Mouse (Mus musculus) liver, embryonic 14.5 days (tissue): ENCODE data around the gene Lrfn2. TPM values are rescaled to one million over a fixed set of nuclear protein-coding genes. Genes with fewer than 3 reads are reported as not detected.

Source experiments
- ATAC-seq: fragments of 200-750 bp; cut with Nextera tagmentation; 2 replicates; pipeline ENCODE4 v1.8.0; 2017; ENCODE audit warnings: moderate number of reproducible peaks, mild to moderate bottlenecking, moderate library complexity; ENCODE audit not compliant: insufficient read depth
- DNase-seq, 3 experiments: peaks; one replicate each; pipeline ENCODE4 v3.0.0-alpha.2; 2012 to 2013; ENCODE audit warnings: low read depth in 3 of 3, low spot score in 3 of 3
- H3K27ac ChIP-seq: fragments of 300-500 bp; sonication (generic); 2 replicates; pipeline ENCODE4 v1.5.1; 2014; ENCODE audit warnings: moderate library complexity, mild to moderate bottlenecking, control low read depth, inconsistent platforms
- H3K27me3 ChIP-seq: fragments of 300-500 bp; sonication (generic); 2 replicates; pipeline ENCODE4 v1.6.1; 2014; ENCODE audit warnings: mild to moderate bottlenecking, low read length, moderate library complexity; ENCODE audit not compliant: control insufficient read depth, insufficient read depth
- H3K36me3 ChIP-seq: fragments of 300-500 bp; sonication (generic); replicated peaks from 2 replicates; pipeline ENCODE4 v1.6.1; 2014; ENCODE audit warnings: low read depth; ENCODE audit not compliant: control insufficient read depth, insufficient read depth
- H3K4me1 ChIP-seq, 2 experiments: fragments of 200-500 bp in 1 of 2; fragments of 300-500 bp in 1 of 2; sonication (generic) in 1 of 2; replicated peaks; 2 replicates each; pipeline ENCODE4 v1.6.1; 2012 to 2014; ENCODE audit warnings: antibody characterized with exemption in 1 of 2, inconsistent platforms in 1 of 2, low read length in 1 of 2; ENCODE audit not compliant: control insufficient read depth in 2 of 2, insufficient read depth in 2 of 2
- H3K4me2 ChIP-seq: fragments of 300-500 bp; sonication (generic); 2 replicates; pipeline ENCODE4 v1.6.1; 2014; ENCODE audit warnings: low read depth, mild to moderate bottlenecking, control low read depth, moderate library complexity
- H3K4me3 ChIP-seq, 2 experiments: fragments of 200-500 bp in 1 of 2; fragments of 300-500 bp in 1 of 2; sonication (generic) in 1 of 2; 2 replicates each; pipeline ENCODE4 v1.5.1; 2012 to 2014; ENCODE audit warnings: low read depth in 2 of 2, low read length in 2 of 2, mild to moderate bottlenecking in 2 of 2, control low read depth in 1 of 2, inconsistent platforms in 1 of 2, moderate library complexity in 1 of 2; ENCODE audit not compliant: insufficient read depth in 1 of 2
- H3K9ac ChIP-seq: fragments of 300-500 bp; sonication (generic); replicated peaks from 2 replicates; pipeline ENCODE4 v1.6.1; 2014; ENCODE audit warnings: mild to moderate bottlenecking, control low read depth, moderate library complexity
- H3K9me3 ChIP-seq: fragments of 300-500 bp; sonication (generic); 2 replicates; pipeline ENCODE4 v1.6.1; 2016; ENCODE audit warnings: low read length, mixed read lengths; ENCODE audit not compliant: control insufficient read depth
- CTCF ChIP-seq: IDR thresholded peaks from 2 replicates; pipeline ENCODE4 v1.5.1; 2016; ENCODE audit warnings: antibody characterized with exemption, low read depth, control low read depth
- EP300 ChIP-seq: IDR thresholded peaks from 2 replicates; pipeline ENCODE4 v1.6.1; 2016; ENCODE audit warnings: antibody characterized with exemption, low read depth
- WGBS: fragments of 180-500 bp; shearing (Covaris S2); extraction: QIAGEN DNeasy Blood & Tissue Kit; methylation state at CpG from one replicate; pipeline ENCODE4 v1.1.7; 2014; ENCODE audit not compliant: insufficient replicate concordance; 5-methylcytosine and 5-hydroxymethylcytosine counted together
- polyA plus RNA-seq, 2 experiments: library from polyadenylated mRNA; depleted of rRNA in 1 of 2; stranded (reverse) in 1 of 2; unstranded in 1 of 2; fragments of >200 nt; fragmentation: Nextera tagmentation in 1 of 2; extraction: Ambion mirVana in 1 of 2; gene quantifications; 2 replicates each; pipeline versions ENCODE4 v1.2.1 to v1.2.3; 2012 to 2014

Gene Lrfn2
- polyA plus RNA-seq, 2 experiments, result 0.02 TPM; not detected in 1

DNA sequence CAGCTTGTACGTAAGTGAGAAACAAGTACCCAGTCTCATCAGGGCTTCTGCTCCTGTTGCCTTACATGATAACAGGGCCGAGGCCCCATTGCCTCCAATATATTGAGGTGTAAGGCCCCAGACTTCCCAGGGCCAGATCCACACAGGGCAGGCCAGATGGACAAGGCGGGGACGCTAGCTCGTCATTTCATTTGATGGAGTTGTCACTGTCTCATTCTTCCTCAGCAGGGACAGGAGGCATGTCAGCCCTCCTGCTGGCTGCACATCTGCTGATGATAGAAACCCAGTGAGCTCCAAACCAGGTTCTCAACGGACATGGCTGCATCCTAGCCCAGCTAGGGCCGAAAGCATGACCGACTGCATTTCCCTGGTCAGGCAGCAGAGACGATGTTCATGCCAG lies 14.1 kb downstream of the Lrfn2 start:
- WGBS, result 66% methylated on average over 9 of the region's 9 CpGs
- no peak for ATAC-seq

DNA sequence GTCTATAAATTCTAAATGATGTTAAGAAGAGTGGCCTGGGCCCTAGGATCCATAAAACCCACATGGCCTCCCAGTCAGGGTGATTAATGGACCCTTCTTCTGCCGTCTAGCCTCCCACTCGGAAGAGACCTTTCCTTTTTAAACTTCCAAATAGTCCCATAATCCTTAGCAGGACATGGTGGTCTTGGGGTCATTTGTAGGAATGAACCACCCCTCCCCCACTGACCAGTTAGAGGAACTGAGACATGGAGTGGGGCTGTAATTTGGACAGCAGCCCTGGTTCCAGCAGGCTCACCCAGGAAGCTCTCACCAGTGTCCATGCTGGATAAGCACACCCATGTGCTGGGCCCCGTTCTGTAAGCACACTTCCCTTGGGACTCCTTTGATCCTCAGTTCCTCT lies 14.6 kb downstream of the Lrfn2 start:
- Histone ChIP-seq H3K4me1 (no peaks in the 10 kb centered on the region), H3K9ac (no peak overlapping the region), H3K9me3 (no peaks in the 10 kb centered on the region), H3K27me3 (no peaks in the 10 kb centered on the region), H3K4me2 (no peak overlapping the region), H3K27ac (no peak overlapping the region), H3K36me3 (no peaks in the 10 kb centered on the region), H3K4me3 (no peak overlapping the region)
- 48% methylated on average over 3 of the region's 3 CpGs for WGBS
- DNase-seq (no peak), ATAC-seq (no peak)
- TF ChIP-seq CTCF (no peak), EP300 (no peak)

More for the DNA sequence above, 14.1 kb downstream of the Lrfn2 start:
- no peaks in the 10 kb centered on the region for H3K36me3 ChIP-seq
- no peak for TF ChIP-seq CTCF
- H3K9me3 ChIP-seq, result no peaks in the 10 kb centered on the region
- H3K9ac ChIP-seq, result no peak overlapping the region
- H3K4me1 ChIP-seq, result no peaks in the 10 kb centered on the region
- no peak overlapping the region for H3K4me3 ChIP-seq
- H3K4me2 ChIP-seq, result no peak overlapping the region
- no peak for DNase-seq
- no peaks in the 10 kb centered on the region for H3K27me3 ChIP-seq
- H3K27ac ChIP-seq, result no peak overlapping the region

DNA sequence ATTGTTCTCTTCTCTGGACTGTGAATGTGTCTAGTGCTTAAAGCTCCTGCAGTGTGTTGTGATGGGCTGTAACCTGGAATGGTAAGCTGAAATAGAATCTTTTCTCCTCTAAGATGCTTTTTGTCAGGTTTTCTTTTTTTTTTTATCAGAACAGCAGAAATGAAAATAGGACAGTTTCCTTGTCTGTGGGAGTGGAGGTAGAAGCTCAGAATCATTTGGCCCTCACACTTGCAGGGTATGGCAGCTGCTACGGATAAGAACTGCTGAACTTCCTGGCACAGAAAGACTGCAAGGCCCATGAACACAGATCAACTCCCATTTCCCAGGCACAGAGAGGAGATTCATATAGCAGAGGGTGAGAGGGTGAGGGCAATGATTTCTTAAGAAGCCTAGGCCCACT lies 19.1 kb downstream of the Lrfn2 start:
- Histone ChIP-seq H3K9me3 (no peaks in the 10 kb centered on the region), H3K9ac (no peak overlapping the region), H3K4me1 (no peaks in the 10 kb centered on the region), H3K4me2 (no peak overlapping the region), H3K27ac (no peak overlapping the region), H3K36me3 (no peaks in the 10 kb centered on the region), H3K27me3 (no peaks in the 10 kb centered on the region), H3K4me3 (no peak overlapping the region)
- DNase-seq, result no peak
- ATAC-seq, result no peak
- TF ChIP-seq EP300 (no peak), CTCF (no peak)
- 53% methylated on average over 1 of the region's 1 CpGs for WGBS

DNA sequence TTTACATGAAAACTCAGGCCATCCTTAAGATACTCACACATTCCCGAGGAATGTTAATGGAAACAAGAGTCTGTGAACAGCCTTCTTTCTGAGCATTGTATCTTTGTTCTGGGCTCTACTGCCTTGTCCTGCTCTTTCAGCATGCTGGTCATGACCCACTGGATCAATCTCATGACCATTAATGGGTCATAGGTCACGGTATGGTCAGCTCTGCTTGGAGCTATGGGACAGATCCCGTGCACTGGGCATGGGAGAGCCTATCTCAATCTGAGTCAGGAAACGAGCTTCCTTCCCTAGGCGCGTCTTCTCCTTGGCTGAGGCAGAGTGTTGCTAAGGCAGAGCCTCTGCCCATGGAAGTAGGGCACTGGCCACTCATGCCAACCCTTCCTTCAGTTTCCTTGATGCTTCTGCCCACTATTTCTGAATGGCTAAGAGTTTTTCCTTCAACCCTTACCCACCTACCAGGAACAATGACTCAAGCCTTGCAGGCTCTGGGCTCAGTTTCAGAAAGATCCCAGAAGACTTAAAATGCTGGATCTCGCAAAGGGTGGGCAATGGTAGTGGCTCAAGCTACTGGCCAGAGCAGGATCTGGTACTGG lies 24.0 kb downstream of the Lrfn2 start:
- TF ChIP-seq CTCF (no peak), EP300 (no peak)
- H3K27me3 ChIP-seq, result no peaks in the 10 kb centered on the region
- H3K36me3 ChIP-seq, result no peaks in the 10 kb centered on the region
- no peak for ATAC-seq
- no peak overlapping the region for H3K27ac ChIP-seq
- no peak overlapping the region for H3K4me2 ChIP-seq
- H3K4me1 ChIP-seq, result peaks cover 0 to 3% of the 10 kb centered on the region in 2 experiments; a peak in 1 of 4 replicates
- 44% methylated on average over 7 of the region's 7 CpGs for WGBS
- no peak for DNase-seq
- no peak overlapping the region for H3K9ac ChIP-seq
- H3K4me3 ChIP-seq, result no peak overlapping the region
- H3K9me3 ChIP-seq, result no peaks in the 10 kb centered on the region

DNA sequence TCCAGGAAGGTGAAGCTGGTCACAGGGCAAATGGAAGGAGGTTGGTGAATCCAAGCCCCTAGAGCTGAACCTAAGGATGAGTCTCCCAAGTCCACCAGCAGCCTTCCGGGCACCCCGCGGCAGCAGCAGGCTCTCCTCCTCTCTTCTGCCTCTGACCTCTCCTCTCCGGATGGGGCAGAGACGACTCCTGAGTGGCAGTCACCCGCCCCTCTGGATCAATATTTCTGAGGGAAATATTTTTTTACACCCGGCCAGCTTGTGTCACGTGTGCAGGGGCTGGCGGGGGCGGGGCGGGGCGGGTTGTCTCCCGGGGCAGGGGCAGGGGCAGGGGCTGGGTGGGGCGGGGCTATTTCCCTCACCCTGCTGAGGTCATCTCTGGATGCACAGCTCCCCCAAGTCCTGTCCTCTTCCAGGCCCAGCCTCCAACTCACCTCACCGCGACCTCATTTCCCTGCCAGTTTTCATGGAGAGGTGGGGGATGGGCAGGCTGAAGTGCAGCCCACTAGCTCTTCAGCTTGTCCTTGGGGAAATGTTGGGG lies 28.1 kb downstream of the Lrfn2 start:
- Histone ChIP-seq H3K9ac (no peak overlapping the region), H3K27ac (no peak overlapping the region), H3K4me3 (no peak overlapping the region; a peak in 1 of 4 replicates), H3K27me3 (no peaks in the 10 kb centered on the region), H3K36me3 (no peaks in the 10 kb centered on the region), H3K4me1 (peaks cover 0 to 3% of the 10 kb centered on the region in 2 experiments; a peak in 1 of 4 replicates), H3K4me2 (peak overlapping the region; percentile 8), H3K9me3 (no peaks in the 10 kb centered on the region)
- peak; percentile 51; the same call in 1 of the 2 replicates for ATAC-seq
- no peak for DNase-seq
- TF ChIP-seq CTCF (no peak), EP300 (no peak)
- WGBS, result 10% methylated on average over 16 of the region's 16 CpGs
